Mouse (Mus musculus) heart, embryonic 10.5 days (tissue): ENCODE results near the gene Tnfrsf14. TPM values are rescaled to one million over a fixed set of nuclear protein-coding genes. Genes with fewer than 3 reads are reported as not detected.
A peak's percentile ranks its signal among the peaks of the same experiment; 100 is the strongest.

Source experiments
- DNase-seq: peaks from one replicate; pipeline ENCODE4 v3.0.0-alpha.2; 2017; ENCODE audit warnings: low spot score
- H3K27ac ChIP-seq: fragments of 300-500 bp; sonication (generic); 2 replicates; pipeline ENCODE4 v1.5.1; 2016; ENCODE audit warnings: mild to moderate bottlenecking
- H3K27me3 ChIP-seq: fragments of 300-500 bp; sonication (generic); 2 replicates; pipeline ENCODE4 v1.6.1; 2016; ENCODE audit warnings: mild to moderate bottlenecking; ENCODE audit not compliant: poor library complexity, insufficient read depth, severe bottlenecking
- H3K36me3 ChIP-seq: fragments of 300-500 bp; sonication (generic); 2 replicates; pipeline ENCODE4 v1.6.1; 2016; ENCODE audit warnings: mild to moderate bottlenecking, moderate library complexity
- H3K4me1 ChIP-seq: fragments of 300-500 bp; sonication (generic); 2 replicates; pipeline ENCODE4 v1.6.1; 2016; ENCODE audit warnings: mild to moderate bottlenecking
- H3K4me3 ChIP-seq: fragments of 300-500 bp; sonication (generic); 2 replicates; pipeline ENCODE4 v1.5.1; 2016; ENCODE audit warnings: mild to moderate bottlenecking, moderate library complexity
- H3K9me3 ChIP-seq: fragments of 300-500 bp; sonication (generic); 2 replicates; pipeline ENCODE4 v1.6.1; 2016; ENCODE audit warnings: mild to moderate bottlenecking, moderate library complexity
- WGBS: fragments of 180-500 bp; shearing (Covaris S2); methylation state at CpG from one replicate; pipeline ENCODE4 v1.1.7; 2016; 5-methylcytosine and 5-hydroxymethylcytosine counted together
- polyA plus RNA-seq: library from polyadenylated mRNA; unstranded; fragments of >200 nt; fragmentation: Nextera tagmentation; extraction: Ambion mirVana; gene quantifications from 2 replicates; pipeline ENCODE4 v1.2.1, GENCODE M21; 2016

Tnfrsf14 gene
- polyA plus RNA-seq, 1 experiment from 2014 or later: 1.6 TPM

GRCm38 (mm10) chr4:154877864-154878548 lies 50.4 kb downstream of the Tnfrsf14 start:
- no peaks in the 10 kb centered on the region for H3K9me3 ChIP-seq
- WGBS: 7% methylated on average over 18 of the region's 18 CpGs

GRCm38 (mm10) chr4:154873186-154873585 lies 55.2 kb downstream of the Tnfrsf14 start:
- Histone ChIP-seq H3K4me1 (peaks cover 11% of the 10 kb centered on the region), H3K4me3 (no peak overlapping the region), H3K36me3 (no peaks in the 10 kb centered on the region), H3K27me3 (peaks cover 46% of the 10 kb centered on the region), H3K9me3 (no peaks in the 10 kb centered on the region), H3K27ac (no peak overlapping the region)
- 76% methylated on average over 6 of the region's 6 CpGs for WGBS
- DNase-seq: no peak

More at GRCm38 (mm10) chr4:154877864-154878548, 50.4 kb downstream of the Tnfrsf14 start:
- Histone ChIP-seq H3K36me3 (no peaks in the 10 kb centered on the region), H3K4me1 (peaks cover 25% of the 10 kb centered on the region), H3K4me3 (peak overlapping the region; percentile 59), H3K27ac (peak overlapping the region; percentile 91), H3K27me3 (peaks cover 17% of the 10 kb centered on the region; the same call in 1 of the 2 replicates)
- peak; percentile 97 for DNase-seq

Other genes with a start within 250 kb of the Tnfrsf14 start
- gene Ttc34, start 91.1 kb downstream of the Tnfrsf14 start, polyA plus RNA-seq: 0.39 and 0.44 TPM in 2 replicates
- gene Mmel1, start 59.0 kb downstream of the Tnfrsf14 start, polyA plus RNA-seq: 0.12 and 0.62 TPM in 2 replicates
- 24.6 and 32.3 TPM in 2 replicates for gene Fam213b, start 29.4 kb downstream of the Tnfrsf14 start, polyA plus RNA-seq
- 0.15 and 0.26 TPM in 2 replicates for gene Hes5, start 32.4 kb upstream of the Tnfrsf14 start, polyA plus RNA-seq
- 45.3 and 49.2 TPM in 2 replicates for gene Pank4, start 35.6 kb upstream of the Tnfrsf14 start, polyA plus RNA-seq
- 0.41 and 0.57 TPM in 2 replicates for gene Plch2, start 128.2 kb upstream of the Tnfrsf14 start, polyA plus RNA-seq
- 17.3 and 19.4 TPM in 2 replicates for gene Pex10, start 138.5 kb upstream of the Tnfrsf14 start, polyA plus RNA-seq
- gene Rer1, start 157.8 kb upstream of the Tnfrsf14 start, polyA plus RNA-seq: 144 and 165 TPM in 2 replicates
- gene Morn1, start 158.0 kb upstream of the Tnfrsf14 start, polyA plus RNA-seq: 3.6 and 4.6 TPM in 2 replicates